Mouse (Mus musculus): ENCODE measurements around the gene Yars. TPM values are rescaled to one million over a fixed set of nuclear protein-coding genes. Genes with fewer than 3 reads are reported as not detected.

Yars gene
- polyA plus RNA-seq, 1 experiment from 2014 or later: 80.0 TPM

GRCm38 (mm10) chr4:129252492-129252891 is 62.9 kb downstream of the Yars start:
- no peak overlapping the region for H3K4me2 ChIP-seq (ENCODE audit: low read depth, low read length)
- no peak overlapping the region for H3K4me3 ChIP-seq (replicated peaks; ENCODE audit: low read length)
- no peak overlapping the region; the same call in 1 of the 2 replicates for H3K27ac ChIP-seq (ENCODE audit: low read length)
- no peaks in the 10 kb centered on the region for H3K9me3 ChIP-seq (replicated peaks; ENCODE audit: control insufficient read depth, low read length)
- H3K36me3 ChIP-seq (ENCODE audit: control insufficient read depth, insufficient read depth, low read length): no peaks in the 10 kb centered on the region
- no peak overlapping the region for H3K9ac ChIP-seq (ENCODE audit: low read length)
- ATAC-seq (ENCODE audit: insufficient read depth, low FRiP score): no peak
- peaks cover 28% of the 10 kb centered on the region for H3K4me1 ChIP-seq (ENCODE audit: control insufficient read depth, insufficient read depth, low read length)
- H3K27me3 ChIP-seq (ENCODE audit: control insufficient read depth, insufficient read depth, low read length): no peaks in the 10 kb centered on the region
- 83% methylated on average over 2 of the region's 2 CpGs for WGBS

GRCm38 (mm10) chr4:129254571-129254970 is 65.0 kb downstream of the Yars start:
- 90% methylated on average over 3 of the region's 3 CpGs for WGBS
- Histone ChIP-seq H3K4me3 (replicated peaks; ENCODE audit: low read length) (no peak overlapping the region), H3K27ac (ENCODE audit: low read length) (no peak overlapping the region), H3K27me3 (ENCODE audit: control insufficient read depth, insufficient read depth, low read length) (no peaks in the 10 kb centered on the region), H3K36me3 (ENCODE audit: control insufficient read depth, insufficient read depth, low read length) (no peaks in the 10 kb centered on the region), H3K9ac (ENCODE audit: low read length) (no peak overlapping the region), H3K4me2 (ENCODE audit: low read depth, low read length) (no peak overlapping the region), H3K4me1 (ENCODE audit: control insufficient read depth, insufficient read depth, low read length) (peaks cover 30% of the 10 kb centered on the region), H3K9me3 (replicated peaks; ENCODE audit: control insufficient read depth, low read length) (no peaks in the 10 kb centered on the region)
- no peak for ATAC-seq (ENCODE audit: insufficient read depth, low FRiP score)

- Histone ChIP-seq H3K4me3 (replicated peaks; ENCODE audit: low read length) (no peak overlapping the region), H3K4me2 (ENCODE audit: low read depth, low read length) (0 out of 2 replicates have a peak overlapping the region, but pooled peaks have one; percentile 10), H3K36me3 (ENCODE audit: control insufficient read depth, insufficient read depth, low read length) (no peaks in the 10 kb centered on the region), H3K4me1 (ENCODE audit: control insufficient read depth, insufficient read depth, low read length) (peaks cover 27% of the 10 kb centered on the region), H3K9me3 (replicated peaks; ENCODE audit: control insufficient read depth, low read length) (no peaks in the 10 kb centered on the region), H3K27me3 (ENCODE audit: control insufficient read depth, insufficient read depth, low read length) (no peaks in the 10 kb centered on the region), H3K27ac (ENCODE audit: low read length) (peak overlapping the region; percentile 72), H3K9ac (ENCODE audit: low read length) (peak overlapping the region; percentile 33; the same call in 1 of the 2 replicates)
- ATAC-seq (ENCODE audit: insufficient read depth, low FRiP score): peak; percentile 75
- 26% methylated on average over 8 of the region's 8 CpGs for WGBS
Measured at GRCm38 (mm10) chr4:129256450-129257380, 67.2 kb downstream of the Yars start.

- no peak for ATAC-seq (ENCODE audit: insufficient read depth, low FRiP score)
- no peaks in the 10 kb centered on the region for H3K27me3 ChIP-seq (ENCODE audit: control insufficient read depth, insufficient read depth, low read length)
Measured at GRCm38 (mm10) chr4:129259101-129259500, 69.5 kb downstream of the Yars start.

GRCm38 (mm10) chr4:129260678-129261077 is 71.1 kb downstream of the Yars start:
- peak overlapping the region; percentile 68 for H3K27ac ChIP-seq (ENCODE audit: low read length)
- peak overlapping the region; percentile 40; the same call in 1 of the 2 replicates for H3K9ac ChIP-seq (ENCODE audit: low read length)

More at GRCm38 (mm10) chr4:129259101-129259500, 69.5 kb downstream of the Yars start:
- Histone ChIP-seq H3K36me3 (ENCODE audit: control insufficient read depth, insufficient read depth, low read length) (no peaks in the 10 kb centered on the region), H3K27ac (ENCODE audit: low read length) (no peak overlapping the region), H3K4me3 (replicated peaks; ENCODE audit: low read length) (no peak overlapping the region), H3K4me1 (ENCODE audit: control insufficient read depth, insufficient read depth, low read length) (peaks cover 34% of the 10 kb centered on the region), H3K9me3 (replicated peaks; ENCODE audit: control insufficient read depth, low read length) (no peaks in the 10 kb centered on the region), H3K9ac (ENCODE audit: low read length) (no peak overlapping the region), H3K4me2 (ENCODE audit: low read depth, low read length) (no peak overlapping the region)
- WGBS: 83% methylated on average over 4 of the region's 4 CpGs

GRCm38 (mm10) chr4:129261196-129261595 is 71.6 kb downstream of the Yars start, which contains the start of gene C77080:
Gene C77080, minus strand, starts transcription at chr4:129261404.
- H3K9me3 ChIP-seq (replicated peaks; ENCODE audit: control insufficient read depth, low read length): no peaks in the 10 kb centered on the region
- H3K4me1 ChIP-seq (ENCODE audit: control insufficient read depth, insufficient read depth, low read length): peaks cover 35% of the 10 kb centered on the region
- WGBS: 19% methylated on average over 3 of the region's 4 CpGs
- peak; percentile 23; the same call in 1 of the 2 replicates for ATAC-seq (ENCODE audit: insufficient read depth, low FRiP score)
- no peaks in the 10 kb centered on the region for H3K36me3 ChIP-seq (ENCODE audit: control insufficient read depth, insufficient read depth, low read length)
- H3K27me3 ChIP-seq (ENCODE audit: control insufficient read depth, insufficient read depth, low read length): no peaks in the 10 kb centered on the region
- H3K27ac ChIP-seq (ENCODE audit: low read length): peak within 1 kb of the TSS; percentile 68
- no peak within 1 kb of the TSS for H3K4me3 ChIP-seq (replicated peaks; ENCODE audit: low read length)
- peak within 1 kb of the TSS; percentile 40; the same call in 1 of the 2 replicates for H3K9ac ChIP-seq (ENCODE audit: low read length)
- no peak within 1 kb of the TSS for H3K4me2 ChIP-seq (ENCODE audit: low read depth, low read length)

More at GRCm38 (mm10) chr4:129260678-129261077, 71.1 kb downstream of the Yars start:
- Histone ChIP-seq H3K4me3 (replicated peaks; ENCODE audit: low read length) (no peak overlapping the region), H3K4me1 (ENCODE audit: control insufficient read depth, insufficient read depth, low read length) (peaks cover 34% of the 10 kb centered on the region), H3K36me3 (ENCODE audit: control insufficient read depth, insufficient read depth, low read length) (no peaks in the 10 kb centered on the region), H3K27me3 (ENCODE audit: control insufficient read depth, insufficient read depth, low read length) (no peaks in the 10 kb centered on the region), H3K9me3 (replicated peaks; ENCODE audit: control insufficient read depth, low read length) (no peaks in the 10 kb centered on the region), H3K4me2 (ENCODE audit: low read depth, low read length) (no peak overlapping the region)
- 20% methylated on average over 6 of the region's 6 CpGs for WGBS
- no peak for ATAC-seq (ENCODE audit: insufficient read depth, low FRiP score)

GRCm38 (mm10) chr4:129263225-129264021 is 73.9 kb downstream of the Yars start:
- Histone ChIP-seq H3K36me3 (ENCODE audit: control insufficient read depth, insufficient read depth, low read length) (no peaks in the 10 kb centered on the region), H3K4me3 (replicated peaks; ENCODE audit: low read length) (no peak overlapping the region), H3K27me3 (ENCODE audit: control insufficient read depth, insufficient read depth, low read length) (no peaks in the 10 kb centered on the region), H3K9ac (ENCODE audit: low read length) (peak overlapping the region; percentile 37; the same call in 1 of the 2 replicates), H3K4me1 (ENCODE audit: control insufficient read depth, insufficient read depth, low read length) (peaks cover 22% of the 10 kb centered on the region), H3K4me2 (ENCODE audit: low read depth, low read length) (peak overlapping the region; percentile 25; the same call in 1 of the 2 replicates), H3K9me3 (replicated peaks; ENCODE audit: control insufficient read depth, low read length) (no peaks in the 10 kb centered on the region), H3K27ac (ENCODE audit: low read length) (peak overlapping the region; percentile 53; the same call in 1 of the 2 replicates)
- ATAC-seq (ENCODE audit: insufficient read depth, low FRiP score): peak; percentile 86
- 26% methylated on average over 19 of the region's 19 CpGs for WGBS

- H3K9me3 ChIP-seq (replicated peaks; ENCODE audit: control insufficient read depth, low read length): no peaks in the 10 kb centered on the region
- no peak overlapping the region for H3K4me3 ChIP-seq (replicated peaks; ENCODE audit: low read length)
- no peak overlapping the region for H3K9ac ChIP-seq (ENCODE audit: low read length)
- H3K27ac ChIP-seq (ENCODE audit: low read length): no peak overlapping the region
- 61% methylated on average over 4 of the region's 4 CpGs for WGBS
- ATAC-seq (ENCODE audit: insufficient read depth, low FRiP score): peak; percentile 51; the same call in 1 of the 2 replicates
- H3K27me3 ChIP-seq (ENCODE audit: control insufficient read depth, insufficient read depth, low read length): no peaks in the 10 kb centered on the region
- no peaks in the 10 kb centered on the region for H3K36me3 ChIP-seq (ENCODE audit: control insufficient read depth, insufficient read depth, low read length)
- H3K4me2 ChIP-seq (ENCODE audit: low read depth, low read length): no peak overlapping the region
- peaks cover 13% of the 10 kb centered on the region for H3K4me1 ChIP-seq (ENCODE audit: control insufficient read depth, insufficient read depth, low read length)
Measured at GRCm38 (mm10) chr4:129266191-129266590, 76.6 kb downstream of the Yars start.

Measured in stomach, embryonic 16.5 days (tissue).